Mouse (Mus musculus) olfactory bulb, adult 2 months (tissue): ENCODE results near the gene Gm42878.

Source experiments
- CTCF ChIP-seq: fragments of 200-500 bp; IDR thresholded peaks from 2 replicates; pipeline ENCODE4 v1.5.1; 2012; ENCODE audit warnings: low read depth, mild to moderate bottlenecking, low read length, moderate library complexity; ENCODE audit not compliant: insufficient read depth
- POLR2A ChIP-seq: fragments of 200-500 bp; IDR thresholded peaks from 2 replicates; pipeline ENCODE4 v1.6.1; 2012; ENCODE audit warnings: mild to moderate bottlenecking, low read depth, low read length, moderate library complexity; ENCODE audit not compliant: insufficient read depth

DNA sequence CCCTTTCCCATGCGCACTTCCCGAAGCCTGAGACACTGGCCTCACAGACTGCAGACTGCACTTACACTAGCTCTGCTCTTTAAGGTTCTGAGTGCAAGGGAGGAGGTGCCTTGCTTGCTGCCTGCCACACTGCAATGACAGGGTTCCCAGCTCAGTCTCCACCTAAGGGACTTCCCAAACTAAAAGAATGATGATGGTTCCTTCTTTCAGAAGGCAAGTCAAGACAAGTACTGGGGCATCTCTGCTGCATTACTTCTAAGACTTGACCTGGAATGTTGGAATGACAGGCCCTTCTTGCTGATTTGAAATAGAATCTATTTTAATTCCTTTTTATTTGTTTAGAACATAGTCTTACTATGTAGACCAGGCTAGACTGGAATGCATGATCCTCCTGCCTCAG, 7.7 kb downstream of the Gm42878 start:
- no peak for TF ChIP-seq CTCF
- no peak for TF ChIP-seq POLR2A
